35 mouse cellular contexts compared by ENCODE assay signal in genomic region chr13:46510460-46510859, GRCm38 (mm10). TPM values are rescaled to one million over a fixed set of nuclear protein-coding genes. Genes with fewer than 3 reads are reported as not detected.
"Had no signal": no experiment of that assay in that cellular context is flagged by ENCODE, and none has a peak within 500 bp of the region (broad histone marks: within the 10 kb centered on the region; RNA-seq: fewer than 3 reads in every experiment).

No protein-coding gene starts in this region.

- DNase-seq: left cerebral cortex, postnatal 4 days; liver; liver, embryonic 13.5 days; liver, postnatal 0 days; lung, adult 18-20 months; lung, adult 2 months; lung, embryonic 14.5 days; lung, postnatal 10 days; lung, postnatal 14 days; lung, postnatal 36 days; lung, postnatal 4 days; midbrain, embryonic 14.5 days had no signal

- H3K4me2 ChIP-seq: limb, embryonic 12.5 days; limb, embryonic 13.5 days; limb, embryonic 15.5 days; liver, embryonic 11.5 days; liver, embryonic 12.5 days; liver, embryonic 13.5 days; liver, embryonic 15.5 days; lung, embryonic 14.5 days; lung, embryonic 15.5 days; midbrain, embryonic 11.5 days; midbrain, embryonic 12.5 days; midbrain, embryonic 13.5 days; midbrain, embryonic 15.5 days; neural tube, embryonic 12.5 days; neural tube, embryonic 13.5 days had no signal

- H3K27ac ChIP-seq: limb, embryonic 10.5 days; limb, embryonic 12.5 days; limb, embryonic 13.5 days; limb, embryonic 15.5 days; liver, embryonic 12.5 days; liver, embryonic 13.5 days; liver, embryonic 14.5 days; liver, embryonic 15.5 days; lung, embryonic 15.5 days; macrophage; midbrain, embryonic 10.5 days; midbrain, embryonic 12.5 days; midbrain, embryonic 13.5 days; midbrain, embryonic 15.5 days; neural tube, embryonic 12.5 days; neural tube, embryonic 13.5 days had no signal

- ATAC-seq: liver, embryonic 12.5 days; liver, postnatal 0 days; lung, postnatal 0 days; midbrain, embryonic 13.5 days; midbrain, embryonic 15.5 days; midbrain, embryonic 16.5 days had no signal

- H3K36me3 ChIP-seq: limb, embryonic 10.5 days; limb, embryonic 12.5 days; limb, embryonic 13.5 days; limb, embryonic 15.5 days; liver, embryonic 12.5 days; liver, embryonic 13.5 days; liver, embryonic 15.5 days; lung, embryonic 15.5 days; midbrain, embryonic 10.5 days; midbrain, embryonic 12.5 days; midbrain, embryonic 13.5 days; midbrain, embryonic 15.5 days; neural tube, embryonic 12.5 days; neural tube, embryonic 13.5 days had no signal

- H3K4me3 ChIP-seq: limb, embryonic 10.5 days; limb, embryonic 12.5 days; limb, embryonic 13.5 days; limb, embryonic 15.5 days; liver, embryonic 12.5 days; liver, embryonic 13.5 days; liver, embryonic 15.5 days; lung, embryonic 15.5 days; megakaryocyte, embryonic 14.5 days; midbrain, embryonic 10.5 days; midbrain, embryonic 12.5 days; midbrain, embryonic 13.5 days; midbrain, embryonic 15.5 days; neural tube, embryonic 12.5 days; neural tube, embryonic 13.5 days had no signal

- H3K27me3 ChIP-seq: limb, embryonic 12.5 days; limb, embryonic 13.5 days; limb, embryonic 15.5 days; liver, embryonic 12.5 days; liver, embryonic 13.5 days; liver, embryonic 15.5 days; lung, embryonic 15.5 days; megakaryocyte, embryonic 14.5 days; midbrain, embryonic 12.5 days; midbrain, embryonic 13.5 days; midbrain, embryonic 15.5 days; neural tube, embryonic 12.5 days; neural tube, embryonic 13.5 days had no signal

RNA-seq across cellular contexts. Expression of gene Cap2, which starts 8.8 kb away (rescaled TPM):
- total RNA-seq: megakaryocyte, adult 5-6 weeks; monocyte, adult 5-6 weeks had no signal
- polyA plus RNA-seq: liver, adult 2 months had no signal
